Mouse (Mus musculus): ENCODE measurements around the gene Sertad1. TPM values are rescaled to one million over a fixed set of nuclear protein-coding genes. Genes with fewer than 3 reads are reported as not detected.

Gene Sertad1
- 10 to 100 TPM in 1 of 2 experiments, 1 to 10 TPM in 1; 7.6 to 10.2 TPM for total RNA-seq (2021)
- 12.2 and 14.0 TPM in 2 replicates for polyA plus RNA-seq (2012; rRNA removed)
- long read RNA-seq, partial matches to known transcripts, result 0 of 4 reads
- long read RNA-seq, other reads (novel, unspliced or antisense), result 3 of 4 reads

- peak; percentile 100 for TF ChIP-seq POLR2A (IDR thresholded peaks at IDR 0.05; ENCODE audit: insufficient read depth, low read depth, low read length)
- peak; percentile 98 for TF ChIP-seq EP300 (IDR thresholded peaks at IDR 0.05; ENCODE audit: insufficient read depth, low read depth, low read length)
- peak; percentile 89 for TF ChIP-seq CTCF (IDR thresholded peaks at IDR 0.05)
- Histone ChIP-seq H3K4me1 (ENCODE audit: control insufficient read depth, insufficient read depth, low read length) (peaks cover 14% of the 10 kb centered on the region), H3K9ac (ENCODE audit: low read depth, low read length) (peak within 1 kb of the TSS; percentile 93), H3K27ac (peak within 1 kb of the TSS; percentile 97), H3K4me3 (peak within 1 kb of the TSS; percentile 87), H3K79me2 (replicated peaks; ENCODE audit: control insufficient read depth, insufficient read depth, low read length) (no peaks in the 10 kb centered on the region; the same call in 1 of the 2 replicates), H3K27me3 (ENCODE audit: control insufficient read depth, insufficient read depth, low read length) (no peaks in the 10 kb centered on the region), H3K36me3 (ENCODE audit: control insufficient read depth, insufficient read depth, low read length) (peaks cover 10% of the 10 kb centered on the region)
- intact Hi-C loops (cut with DNase I), result loop anchor here (1.0 kb wide), 1 partner anchor 13 kb away; no protein-coding TSS in a partner anchor
- WGBS, result 1% methylated on average over 80 of the region's 80 CpGs
- DNase-seq, result peak; percentile 100
These were observed at the start of gene Sertad1 for GRCm38 (mm10) chr7:27486770-27487697. Gene Sertad1 (plus strand): TSS chr7:27486910.

- Histone ChIP-seq H3K79me2 (replicated peaks; ENCODE audit: control insufficient read depth, insufficient read depth, low read length) (no peaks in the 10 kb centered on the region), H3K27me3 (ENCODE audit: control insufficient read depth, insufficient read depth, low read length) (peaks cover 2% of the 10 kb centered on the region; the same call in 1 of the 2 replicates), H3K4me3 (no peak overlapping the region), H3K9ac (ENCODE audit: low read depth, low read length) (no peak overlapping the region), H3K4me1 (ENCODE audit: control insufficient read depth, insufficient read depth, low read length) (no peaks in the 10 kb centered on the region), H3K36me3 (ENCODE audit: control insufficient read depth, insufficient read depth, low read length) (no peaks in the 10 kb centered on the region), H3K27ac (no peak overlapping the region)
- WGBS, result 58% methylated on average over 5 of the region's 5 CpGs
- intact Hi-C loops (cut with DNase I), result no loop called here
- TF ChIP-seq POLR2A (IDR thresholded peaks at IDR 0.05; ENCODE audit: insufficient read depth, low read depth, low read length), result no peak
- no peak for TF ChIP-seq EP300 (IDR thresholded peaks at IDR 0.05; ENCODE audit: insufficient read depth, low read depth, low read length)
- peak; percentile 59 for TF ChIP-seq CTCF (IDR thresholded peaks at IDR 0.05)
- no peak for DNase-seq
These were observed 49.2 kb upstream of the Sertad1 start for GRCm38 (mm10) chr7:27437544-27437943.

GRCm38 (mm10) chr7:27440014-27440413 lies 46.7 kb upstream of the Sertad1 start:
- no peaks in the 10 kb centered on the region for H3K4me1 ChIP-seq (ENCODE audit: control insufficient read depth, insufficient read depth, low read length)
- no peaks in the 10 kb centered on the region for H3K36me3 ChIP-seq (ENCODE audit: control insufficient read depth, insufficient read depth, low read length)
- intact Hi-C loops (cut with DNase I), result no loop called here
- 79% methylated on average over 4 of the region's 4 CpGs for WGBS
- H3K27ac ChIP-seq, result no peak overlapping the region
- no peak overlapping the region for H3K4me3 ChIP-seq
- no peak overlapping the region for H3K9ac ChIP-seq (ENCODE audit: low read depth, low read length)
- DNase-seq, result no peak
- TF ChIP-seq CTCF (IDR thresholded peaks at IDR 0.05), result peak; percentile 39
- no peak for TF ChIP-seq EP300 (IDR thresholded peaks at IDR 0.05; ENCODE audit: insufficient read depth, low read depth, low read length)
- no peak for TF ChIP-seq POLR2A (IDR thresholded peaks at IDR 0.05; ENCODE audit: insufficient read depth, low read depth, low read length)
- H3K27me3 ChIP-seq (ENCODE audit: control insufficient read depth, insufficient read depth, low read length), result no peaks in the 10 kb centered on the region
- H3K79me2 ChIP-seq (replicated peaks; ENCODE audit: control insufficient read depth, insufficient read depth, low read length), result no peaks in the 10 kb centered on the region

GRCm38 (mm10) chr7:27446051-27446450 lies 40.7 kb upstream of the Sertad1 start:
- Histone ChIP-seq H3K27ac (no peak overlapping the region), H3K27me3 (ENCODE audit: control insufficient read depth, insufficient read depth, low read length) (no peaks in the 10 kb centered on the region; the same call in 1 of the 2 replicates), H3K36me3 (ENCODE audit: control insufficient read depth, insufficient read depth, low read length) (no peaks in the 10 kb centered on the region), H3K4me1 (ENCODE audit: control insufficient read depth, insufficient read depth, low read length) (peaks cover 9% of the 10 kb centered on the region), H3K9ac (ENCODE audit: low read depth, low read length) (peak overlapping the region; percentile 67; the same call in 1 of the 2 replicates), H3K4me3 (peak overlapping the region; percentile 23; the same call in 1 of the 2 replicates), H3K79me2 (replicated peaks; ENCODE audit: control insufficient read depth, insufficient read depth, low read length) (no peaks in the 10 kb centered on the region)
- intact Hi-C loops (cut with DNase I), result loop anchor here (5.0 kb wide), 3 partner anchors 39 to 89 kb away; partner anchors contain the start of genes Gm20479 and Shkbp1
- TF ChIP-seq CTCF (IDR thresholded peaks at IDR 0.05), result no peak
- TF ChIP-seq POLR2A (IDR thresholded peaks at IDR 0.05; ENCODE audit: insufficient read depth, low read depth, low read length), result no peak
- no peak for TF ChIP-seq EP300 (IDR thresholded peaks at IDR 0.05; ENCODE audit: insufficient read depth, low read depth, low read length)
- DNase-seq, result no peak
- 18% methylated on average over 18 of the region's 18 CpGs for WGBS

- Histone ChIP-seq H3K9ac (ENCODE audit: low read depth, low read length) (peak overlapping the region; percentile 67), H3K36me3 (ENCODE audit: control insufficient read depth, insufficient read depth, low read length) (no peaks in the 10 kb centered on the region), H3K4me3 (peak overlapping the region; percentile 74), H3K27ac (no peak overlapping the region), H3K27me3 (ENCODE audit: control insufficient read depth, insufficient read depth, low read length) (no peaks in the 10 kb centered on the region; the same call in 1 of the 2 replicates), H3K4me1 (ENCODE audit: control insufficient read depth, insufficient read depth, low read length) (peaks cover 9% of the 10 kb centered on the region), H3K79me2 (replicated peaks; ENCODE audit: control insufficient read depth, insufficient read depth, low read length) (no peaks in the 10 kb centered on the region)
- intact Hi-C loops (cut with DNase I), result loop anchor here (5.0 kb wide), 3 partner anchors 39 to 89 kb away; partner anchors contain the start of genes Gm20479 and Shkbp1
- TF ChIP-seq POLR2A (IDR thresholded peaks at IDR 0.05; ENCODE audit: insufficient read depth, low read depth, low read length) (no peak), CTCF (IDR thresholded peaks at IDR 0.05) (no peak)
- 11% methylated on average over 48 of the region's 53 CpGs for WGBS
- DNase-seq, result peak; percentile 26 to 29
These were observed 39.9 kb upstream of the Sertad1 start for GRCm38 (mm10) chr7:27446521-27447418.
